Mouse (Mus musculus): ENCODE data around the gene Grip1.

The Grip1 gene

DNA sequence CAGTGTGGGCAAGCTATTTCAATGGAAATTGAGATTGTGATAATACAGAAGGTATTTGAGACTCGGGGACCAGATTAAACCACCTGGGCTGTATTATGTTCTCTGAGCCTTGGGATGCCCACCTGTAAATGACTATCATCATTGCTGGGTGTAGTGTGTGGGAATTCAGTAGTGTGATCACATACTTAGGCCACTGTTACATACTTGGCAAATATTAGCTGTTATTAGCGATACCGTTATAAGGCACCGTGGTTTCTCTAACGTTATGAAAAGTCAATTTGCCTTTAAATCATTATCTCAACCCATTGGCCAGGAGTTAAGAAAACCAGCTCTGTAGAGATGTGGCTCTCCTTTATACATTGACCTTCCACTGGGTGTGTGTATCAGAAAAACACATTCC is 479.7 kb downstream of the Grip1 start:
- no peak for DNase-seq (ENCODE audit: extremely low read depth, low read depth)

DNA sequence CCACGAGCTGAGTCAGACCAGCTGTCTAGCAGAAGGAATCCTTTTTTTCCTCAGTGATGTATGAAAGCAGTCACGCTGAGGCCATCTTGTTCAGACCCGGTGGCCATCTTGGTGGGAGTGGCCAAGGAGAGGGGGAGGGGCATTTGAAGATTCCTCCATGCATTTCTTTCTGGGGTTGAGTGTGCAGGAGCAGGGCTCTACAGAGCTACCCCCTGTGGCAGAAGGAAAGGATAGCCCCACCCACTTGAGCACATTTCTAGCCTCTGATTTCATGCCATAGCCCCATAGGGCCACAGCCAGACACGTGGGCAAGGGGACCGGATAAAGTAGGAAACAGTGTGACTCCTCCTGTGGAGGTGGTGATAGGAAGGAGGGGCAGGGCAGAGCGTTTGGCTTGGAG is 481.6 kb downstream of the Grip1 start:
- DNase-seq (ENCODE audit: extremely low read depth, low read depth) = no peak

DNA sequence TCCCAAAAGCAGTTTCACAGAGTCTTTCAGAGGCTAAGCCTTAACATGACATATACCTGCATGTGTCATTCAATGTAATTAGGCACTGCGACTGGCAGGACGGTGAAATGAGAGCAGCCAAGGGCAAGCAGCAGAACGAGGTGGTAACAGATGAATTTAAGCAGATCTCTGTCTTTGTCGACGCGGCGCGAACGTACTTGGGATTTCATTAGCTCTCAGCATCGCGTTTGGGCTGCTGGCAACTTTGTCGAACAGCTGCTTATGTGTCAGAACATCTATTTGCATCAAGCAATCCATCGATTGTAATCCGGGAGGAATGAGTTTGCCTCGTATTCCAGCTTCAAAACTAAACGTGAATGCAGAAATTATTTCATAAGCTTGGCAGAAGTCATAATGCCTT is 483.9 kb downstream of the Grip1 start:
- DNase-seq (ENCODE audit: extremely low read depth, low read depth) = no peak

DNA sequence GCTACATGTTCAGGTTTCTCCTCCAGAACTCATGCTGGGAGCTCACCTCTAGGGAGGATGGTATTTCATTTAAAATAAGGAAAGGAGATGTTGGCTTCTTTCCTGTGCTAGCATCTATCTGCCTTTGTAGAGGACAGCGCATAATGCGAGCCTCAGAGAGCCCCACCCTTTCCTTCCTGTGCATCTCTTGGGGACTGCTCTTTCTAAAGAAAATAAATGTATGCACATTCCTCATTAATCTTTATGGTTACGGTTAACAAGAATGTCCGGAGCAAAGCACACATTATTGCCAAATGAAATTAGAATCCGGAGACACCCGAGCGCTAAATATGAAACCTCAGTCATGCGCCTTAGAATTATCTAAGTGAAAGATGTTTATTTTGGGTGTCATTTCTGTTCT is 490.3 kb downstream of the Grip1 start:
- DNase-seq (ENCODE audit: extremely low read depth, low read depth) = no peak

DNA sequence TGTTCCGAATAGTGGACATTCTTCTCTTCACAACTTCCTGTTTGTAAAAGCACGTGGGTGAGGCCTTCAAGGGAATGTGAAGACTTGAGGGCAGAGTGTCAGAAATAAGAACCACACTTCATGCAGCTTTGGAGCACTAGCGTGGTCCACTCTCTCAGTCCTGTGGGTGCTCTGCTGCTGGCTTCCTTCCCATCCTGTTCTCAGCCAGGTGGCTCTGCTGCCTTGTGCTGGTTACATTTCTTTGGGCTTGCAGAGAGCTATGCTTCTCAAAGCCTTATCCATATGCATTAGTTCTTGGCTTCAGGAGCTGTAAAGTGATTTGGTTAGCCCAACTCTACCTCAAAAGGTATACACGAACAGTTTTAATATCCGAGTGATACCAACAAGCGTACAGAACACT is 497.8 kb downstream of the Grip1 start:
- no peak for DNase-seq (ENCODE audit: extremely low read depth, low read depth)

DNA sequence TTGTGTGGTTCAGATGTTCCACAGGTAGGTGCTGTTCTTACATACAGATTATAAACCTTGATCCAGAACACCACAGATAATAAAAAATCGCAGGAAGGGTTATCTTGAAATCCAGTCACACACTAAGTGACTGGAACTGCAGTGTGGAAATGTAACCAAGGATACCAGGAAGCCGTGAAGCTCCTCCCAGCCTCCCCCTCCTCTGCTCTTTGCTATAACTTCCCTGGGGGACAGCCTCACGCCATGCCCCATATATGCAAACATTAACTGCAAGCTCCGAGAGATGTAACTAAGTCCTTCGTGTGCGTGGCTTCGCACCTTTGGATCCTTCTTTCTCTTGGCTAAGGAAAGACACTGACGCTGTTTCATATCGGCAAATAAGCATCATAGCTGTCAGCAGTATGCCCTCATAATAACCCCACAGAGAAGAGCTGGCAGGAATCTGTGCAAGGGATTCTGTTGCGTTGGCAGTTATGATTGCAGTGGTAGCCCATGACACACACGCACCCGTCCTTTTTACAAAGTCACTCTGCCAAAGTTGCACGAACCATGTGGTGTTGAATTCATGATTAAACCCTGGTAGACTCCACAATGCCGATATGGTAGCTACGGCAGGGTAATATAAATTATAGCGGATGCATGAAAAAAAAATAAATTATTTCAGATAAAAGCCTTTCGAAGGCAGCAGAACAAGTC is 503.8 kb downstream of the Grip1 start:
- DNase-seq (ENCODE audit: extremely low read depth, low read depth) = no peak

DNA sequence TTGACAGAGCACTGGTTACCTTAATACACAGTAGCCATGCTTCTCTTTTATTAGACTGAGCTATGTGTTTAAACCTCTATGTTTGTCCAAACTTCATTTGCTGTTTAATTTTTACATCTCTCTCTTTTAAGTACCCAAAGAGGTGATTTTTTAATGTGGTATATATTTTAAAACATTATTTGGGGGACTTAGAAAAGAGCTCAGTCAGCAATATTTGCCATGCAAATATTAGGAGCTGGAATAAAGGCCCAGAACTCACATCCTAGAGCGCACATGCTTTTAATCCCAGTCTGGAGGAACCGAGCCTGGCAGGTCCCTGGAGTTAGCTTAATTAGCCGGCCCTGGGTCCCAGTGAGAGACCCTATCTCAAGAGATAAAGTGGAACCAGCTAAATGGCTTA is 507.3 kb downstream of the Grip1 start:
- no peak for DNase-seq (ENCODE audit: extremely low read depth, low read depth)

DNA sequence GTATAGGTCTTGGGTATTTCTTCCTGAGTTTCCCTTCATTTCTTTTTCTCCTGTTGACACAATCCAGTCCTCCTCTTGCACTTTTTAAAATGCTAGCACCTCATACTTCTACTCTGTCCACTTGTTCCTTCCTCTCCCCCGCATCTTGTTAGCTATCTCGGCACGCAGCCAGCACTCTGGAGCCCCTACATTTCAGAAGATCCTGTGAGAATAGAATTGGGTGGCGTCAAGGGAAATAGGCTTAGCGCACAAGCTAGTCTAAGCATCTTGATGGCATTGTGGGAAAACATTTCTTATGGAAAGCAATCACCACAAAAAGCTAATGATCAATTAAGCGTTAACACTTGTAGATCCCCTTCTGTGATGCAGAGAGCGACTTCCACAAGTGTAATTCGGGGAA is 512.7 kb downstream of the Grip1 start:
- DNase-seq (ENCODE audit: extremely low read depth, low read depth) = no peak

DNA sequence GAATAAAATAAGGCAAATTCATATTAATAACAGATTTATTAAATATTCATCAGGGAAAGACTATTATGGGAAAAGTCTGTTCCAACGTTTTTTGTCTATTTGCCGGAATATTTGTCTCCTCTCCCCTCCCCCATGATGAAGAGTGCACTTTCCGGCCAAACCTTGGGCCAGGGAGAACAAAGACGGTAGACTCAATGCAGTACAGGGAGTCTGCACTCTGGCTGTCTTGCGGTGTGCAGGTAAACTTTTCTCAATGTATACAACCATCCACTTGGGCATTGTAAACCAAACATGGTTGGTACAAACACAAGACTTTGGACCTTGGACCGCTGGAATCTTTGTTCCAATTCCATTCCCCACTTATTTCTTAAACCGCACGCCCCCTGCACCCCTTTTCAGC is 525.8 kb downstream of the Grip1 start:
- no peak for DNase-seq (ENCODE audit: extremely low read depth, low read depth)

DNA sequence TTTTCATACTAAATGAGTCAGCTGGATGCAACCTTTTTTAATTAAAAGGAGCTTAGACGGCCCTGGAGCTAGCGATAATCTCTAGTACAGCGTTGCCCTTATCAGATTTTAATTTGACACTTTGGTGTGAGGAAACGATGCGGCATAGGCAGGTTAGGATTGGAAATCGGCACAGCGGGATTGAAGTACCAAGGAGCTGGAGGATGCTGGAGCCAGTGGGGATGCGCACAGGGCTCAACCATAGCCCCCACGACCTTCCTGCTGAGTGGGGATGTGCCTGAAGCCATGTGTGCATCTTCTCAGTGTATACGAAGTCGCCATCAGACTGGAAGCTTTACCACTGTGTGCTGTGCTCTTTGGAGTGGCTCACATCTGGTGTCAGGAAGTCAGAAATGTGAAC is 526.4 kb downstream of the Grip1 start:
- DNase-seq (ENCODE audit: extremely low read depth, low read depth) = no peak

DNA sequence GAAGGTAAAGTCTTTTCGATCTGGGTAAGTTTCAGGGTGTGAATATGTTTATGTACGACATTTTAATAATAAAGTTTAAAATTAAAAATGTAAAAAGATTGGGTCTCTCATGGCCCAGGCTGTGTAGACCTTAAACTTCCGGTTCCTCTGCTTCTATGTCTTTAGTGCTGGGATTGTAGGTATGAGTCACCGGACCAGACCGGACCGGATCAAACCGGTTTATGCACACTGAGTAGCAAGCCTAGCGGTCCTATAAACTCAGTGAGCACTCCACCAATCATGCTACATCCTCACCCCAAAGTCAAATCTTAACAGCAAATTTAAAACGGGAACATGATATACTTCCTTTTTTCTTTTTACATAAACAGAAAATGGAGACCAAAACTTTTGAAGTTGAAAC is 530.7 kb downstream of the Grip1 start:
- DNase-seq (ENCODE audit: extremely low read depth, low read depth) = no peak

DNA sequence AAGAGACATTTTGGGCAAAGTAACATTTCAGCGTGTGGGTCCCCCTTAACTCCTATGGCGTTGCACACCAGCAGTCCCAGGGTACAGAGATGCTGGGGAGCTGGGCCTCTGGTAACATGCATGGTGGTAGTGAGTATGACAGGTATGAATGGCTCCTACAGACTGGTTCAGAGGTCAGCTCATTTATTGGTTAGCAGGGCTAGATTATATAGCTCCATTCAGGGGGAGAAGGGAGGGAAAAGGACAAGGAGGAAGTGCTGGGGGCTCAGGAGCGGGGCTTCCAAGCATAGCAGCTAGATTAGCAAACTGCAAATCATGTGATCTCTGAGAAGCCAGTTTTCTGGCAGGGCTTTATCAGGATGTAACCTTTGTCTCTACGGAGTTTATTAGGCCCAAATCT is 544.8 kb downstream of the Grip1 start:
- DNase-seq (ENCODE audit: extremely low read depth, low read depth) = no peak

DNA sequence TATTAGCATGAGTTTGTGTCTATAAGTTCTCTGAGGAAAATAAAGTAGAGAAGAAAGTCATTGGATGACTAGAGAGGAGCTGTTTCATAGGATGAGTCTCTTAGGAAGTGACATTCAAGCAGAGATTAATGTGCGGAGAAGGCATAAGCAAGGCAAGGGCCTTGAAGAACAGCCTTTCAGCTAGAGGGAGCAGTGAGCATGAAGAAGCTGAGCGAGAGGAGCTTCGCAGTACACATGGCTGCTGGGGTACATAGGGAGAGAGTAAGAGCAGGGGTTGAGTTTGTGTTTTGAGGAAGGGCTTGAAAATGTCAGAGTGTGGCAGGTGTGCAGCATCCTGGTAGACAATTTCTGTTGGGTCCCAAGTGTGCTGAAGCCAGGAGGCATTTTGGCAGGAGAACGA is 548.5 kb downstream of the Grip1 start:
- no peak for DNase-seq (ENCODE audit: extremely low read depth, low read depth)

DNA sequence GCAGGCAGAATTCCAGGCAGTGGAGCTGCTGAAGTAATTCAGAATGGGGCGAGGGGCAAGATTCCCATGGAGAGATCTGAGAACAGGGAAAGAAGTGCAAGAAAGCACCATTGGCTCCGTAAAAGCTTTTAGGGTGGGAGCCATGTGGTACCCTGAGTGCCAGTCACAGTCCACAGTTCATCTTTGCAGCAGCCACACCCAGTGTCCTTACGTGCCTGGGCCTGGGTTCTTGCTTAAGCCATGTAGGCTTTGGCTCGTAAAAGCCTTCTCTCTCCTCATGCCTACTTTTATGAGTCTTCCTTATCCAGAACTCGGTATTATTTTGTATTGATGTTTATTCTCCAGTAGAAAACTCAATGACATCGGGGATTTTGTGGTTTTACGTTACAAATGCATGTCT is 550.5 kb downstream of the Grip1 start:
- no peak for DNase-seq (ENCODE audit: extremely low read depth, low read depth)

DNA sequence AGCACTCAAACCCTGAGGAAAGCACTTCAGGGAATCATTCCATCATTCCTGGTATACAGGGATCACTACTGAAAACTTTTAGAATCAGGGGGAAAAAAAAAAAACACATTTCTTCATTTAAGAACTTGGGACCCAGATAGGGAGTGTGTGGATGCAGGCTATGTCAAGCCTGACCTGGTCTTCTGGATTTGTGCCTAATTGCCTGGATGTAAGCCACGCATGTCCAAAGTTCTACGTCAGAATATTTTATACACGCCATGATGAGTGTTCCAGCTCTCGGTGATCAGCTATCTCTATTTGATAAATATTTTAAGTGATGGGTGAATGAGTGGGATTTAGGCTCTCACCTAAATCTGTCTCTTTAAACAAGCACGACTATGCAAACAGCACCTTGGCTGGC is 552.0 kb downstream of the Grip1 start:
- DNase-seq (ENCODE audit: extremely low read depth, low read depth) = no peak

DNA sequence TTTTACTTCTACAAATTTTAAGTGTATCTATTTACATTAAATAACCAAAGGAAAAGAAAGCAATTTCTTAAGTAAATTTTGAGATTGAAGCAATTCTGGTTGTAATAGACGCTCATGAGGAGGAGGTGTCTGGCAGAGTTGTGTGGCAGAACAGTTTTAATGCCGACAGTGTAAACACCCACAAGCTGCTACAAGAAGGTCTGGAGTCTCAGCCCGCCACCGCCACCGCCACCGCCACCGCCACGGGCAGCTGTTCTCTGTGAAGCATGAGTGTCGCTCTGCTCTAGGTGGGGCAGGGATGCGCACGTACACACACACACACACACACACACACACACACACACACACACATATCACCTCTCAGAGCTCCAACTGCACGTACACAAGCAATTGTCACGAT is 558.7 kb downstream of the Grip1 start:
- DNase-seq (ENCODE audit: extremely low read depth, low read depth) = no peak

DNA sequence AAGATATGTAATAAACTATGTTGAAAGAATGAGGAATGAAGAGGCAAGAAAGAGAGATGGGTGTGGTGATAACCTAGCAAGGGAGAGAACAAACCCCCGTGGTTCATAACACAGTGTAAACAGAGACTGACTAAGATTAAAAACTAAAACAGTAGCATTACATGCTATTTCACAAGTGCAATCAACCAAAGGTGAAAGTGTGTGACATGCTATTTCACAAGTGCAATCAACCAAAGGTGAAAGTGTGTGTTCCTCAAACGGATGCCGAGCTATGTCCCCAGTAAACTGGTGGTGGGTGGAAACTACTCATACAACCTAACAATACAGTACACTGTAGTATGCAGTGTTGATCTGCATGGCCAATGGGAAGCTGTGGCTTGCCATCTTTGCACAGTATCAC is 561.5 kb downstream of the Grip1 start:
- DNase-seq (ENCODE audit: extremely low read depth, low read depth) = no peak

DNA sequence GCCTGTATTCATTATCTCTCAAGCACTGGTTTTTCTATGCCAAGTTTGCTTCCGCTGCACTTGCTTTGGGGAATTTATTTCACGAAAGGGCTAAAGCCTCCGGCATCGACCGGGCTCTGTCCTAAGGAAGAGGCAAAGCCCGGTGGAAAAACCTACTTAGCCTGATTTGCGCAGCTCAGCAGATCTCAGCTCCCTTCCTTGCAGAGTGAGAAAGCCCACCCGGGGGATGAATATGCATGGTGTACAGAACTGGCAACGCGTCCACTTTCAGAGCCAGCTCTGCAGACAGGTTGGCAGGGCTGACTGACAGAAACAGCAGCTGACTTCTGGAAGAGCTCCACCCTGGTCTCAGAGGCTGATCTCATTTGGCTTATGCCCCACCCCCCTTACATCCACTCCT is 572.8 kb downstream of the Grip1 start:
- DNase-seq (ENCODE audit: extremely low read depth, low read depth) = no peak

DNA sequence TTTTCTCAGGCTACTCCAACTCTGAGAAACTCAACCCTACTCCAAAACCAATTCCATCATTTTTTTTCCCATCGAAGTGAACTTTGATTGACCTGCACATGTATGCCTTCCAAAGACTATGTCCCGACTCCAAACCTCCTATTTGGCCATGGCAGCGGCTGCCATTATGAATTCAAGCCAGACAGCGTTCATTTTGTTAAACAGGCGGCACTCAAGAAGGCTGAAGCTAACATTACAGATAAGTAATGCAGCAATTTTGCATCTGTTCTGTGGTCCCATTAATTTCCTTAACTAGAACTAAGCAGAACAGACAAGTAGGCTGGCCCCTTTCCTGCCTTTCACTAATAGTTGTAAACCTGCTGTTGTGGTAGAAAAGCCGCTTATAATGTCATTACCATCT is 577.3 kb downstream of the Grip1 start:
- DNase-seq (ENCODE audit: extremely low read depth, low read depth) = no peak

DNA sequence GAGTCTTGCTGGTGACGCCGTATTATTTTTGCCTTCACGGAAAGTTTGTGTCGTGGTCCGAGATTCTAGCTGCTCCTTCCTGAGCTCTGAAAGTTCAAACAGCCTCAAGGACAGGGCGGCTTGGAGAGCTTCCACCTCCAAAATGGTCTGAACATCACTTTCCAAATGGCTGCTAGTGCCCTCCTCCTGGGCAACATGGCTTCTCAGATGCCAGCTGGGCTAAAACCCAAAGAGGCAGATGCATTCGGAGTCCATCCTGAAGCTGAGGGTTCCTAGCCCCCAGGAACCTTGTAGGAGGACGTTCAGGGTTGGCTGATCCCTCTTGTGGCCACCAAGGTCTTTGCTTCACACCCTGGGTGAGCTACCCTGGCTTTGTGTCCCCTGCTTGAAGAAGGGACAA is 577.7 kb downstream of the Grip1 start:
- no peak for DNase-seq (ENCODE audit: extremely low read depth, low read depth)

DNA sequence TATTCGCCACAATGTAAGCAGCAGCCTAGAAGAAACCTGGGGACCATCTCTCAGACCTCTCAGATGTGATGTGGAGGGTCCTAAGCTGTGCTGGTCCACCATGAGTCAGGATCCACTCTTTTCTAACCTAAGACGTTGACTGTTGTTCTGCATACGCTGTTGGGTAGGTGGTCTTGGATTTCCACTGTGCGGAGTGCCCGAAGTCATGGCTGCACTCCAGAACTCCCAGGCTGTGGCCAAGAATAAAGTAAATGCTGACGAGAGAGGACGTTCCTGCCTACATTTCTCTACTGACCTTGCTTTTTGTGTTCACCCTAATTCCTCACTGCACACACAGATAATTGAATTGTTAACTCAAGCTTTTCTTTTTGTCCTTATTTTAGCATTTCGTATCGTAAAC is 580.2 kb downstream of the Grip1 start:
- no peak for DNase-seq (ENCODE audit: extremely low read depth, low read depth)

DNA sequence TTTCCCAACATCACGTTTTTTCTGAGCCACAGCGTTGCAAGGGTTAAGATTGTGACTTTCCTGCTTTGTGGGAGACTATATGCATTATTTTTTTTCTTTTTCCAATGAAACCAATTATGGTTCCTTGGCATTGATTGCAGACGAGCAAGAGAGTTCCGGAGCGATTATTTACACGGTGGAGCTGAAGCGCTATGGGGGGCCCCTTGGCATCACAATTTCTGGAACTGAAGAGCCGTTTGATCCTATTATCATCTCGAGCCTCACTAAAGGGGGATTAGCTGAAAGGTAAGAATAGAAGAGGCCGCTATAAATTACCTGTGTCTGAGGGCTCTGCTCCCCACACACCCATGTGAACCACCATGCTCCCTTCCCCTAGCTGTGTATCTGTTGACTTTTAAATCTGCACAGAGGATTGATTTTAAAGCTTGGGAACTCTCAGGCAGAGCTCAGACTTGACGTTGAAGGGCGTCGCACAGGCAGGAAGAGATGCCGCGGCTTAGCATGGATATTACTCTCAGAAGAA is 581.6 kb downstream of the Grip1 start:
- DNase-seq (ENCODE audit: extremely low read depth, low read depth) = no peak

DNA sequence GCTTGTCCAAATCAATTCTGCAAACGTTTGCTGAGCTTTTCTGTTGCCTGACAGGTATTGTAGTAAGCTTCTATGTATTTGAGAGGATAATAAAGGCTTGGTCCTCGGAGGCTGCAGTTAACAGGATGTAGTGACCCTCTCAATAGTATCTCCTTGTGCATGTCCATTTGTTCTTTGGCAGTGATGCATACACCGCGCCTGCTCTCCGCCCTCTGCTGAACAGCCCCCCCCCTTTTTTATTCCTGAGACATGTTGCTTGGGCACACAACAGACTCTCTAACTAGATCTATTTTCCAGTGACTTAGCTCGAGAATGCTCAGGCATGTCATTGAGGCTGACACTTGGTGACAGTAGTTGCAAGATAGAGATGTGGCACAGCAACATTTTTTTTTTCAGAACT is 582.2 kb downstream of the Grip1 start:
- DNase-seq (ENCODE audit: extremely low read depth, low read depth) = no peak

DNA sequence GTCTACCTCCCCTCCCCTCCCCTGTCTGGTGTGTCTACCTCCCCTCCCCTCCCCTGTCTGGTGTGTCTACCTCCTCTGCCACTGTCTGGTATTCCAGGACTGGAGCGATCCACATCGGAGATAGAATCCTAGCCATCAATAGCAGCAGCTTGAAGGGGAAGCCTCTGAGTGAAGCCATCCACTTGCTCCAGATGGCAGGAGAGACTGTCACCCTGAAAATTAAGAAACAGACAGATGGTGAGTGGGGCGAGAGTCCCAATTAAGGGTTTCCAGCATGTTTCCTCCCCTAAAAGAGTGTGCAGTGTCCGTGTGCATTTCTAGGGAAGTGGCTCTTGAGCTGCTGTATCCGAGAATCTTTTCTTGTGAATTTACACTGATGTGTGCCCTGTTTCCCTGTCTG is 584.6 kb downstream of the Grip1 start:
- no peak for DNase-seq (ENCODE audit: extremely low read depth, low read depth)
